Mouse (Mus musculus) telencephalon, adult 2 months (tissue): Measurements from ENCODE around the gene Cabp2.
"Not testable (repeated sequence)": the region's sequence is repeated elsewhere in the genome, so short reads cannot be mapped to it uniquely, and the experiment has no call there.

Experiments
- DNase-seq: peaks from one replicate; pipeline ENCODE4 v3.0.0-alpha.2; 2011; ENCODE audit warnings: low read depth, low spot score

Cabp2 gene

GRCm38 (mm10) chr19:4122411-4123370, 41.3 kb downstream of the Cabp2 start:
- DNase-seq, result no peak

DNA sequence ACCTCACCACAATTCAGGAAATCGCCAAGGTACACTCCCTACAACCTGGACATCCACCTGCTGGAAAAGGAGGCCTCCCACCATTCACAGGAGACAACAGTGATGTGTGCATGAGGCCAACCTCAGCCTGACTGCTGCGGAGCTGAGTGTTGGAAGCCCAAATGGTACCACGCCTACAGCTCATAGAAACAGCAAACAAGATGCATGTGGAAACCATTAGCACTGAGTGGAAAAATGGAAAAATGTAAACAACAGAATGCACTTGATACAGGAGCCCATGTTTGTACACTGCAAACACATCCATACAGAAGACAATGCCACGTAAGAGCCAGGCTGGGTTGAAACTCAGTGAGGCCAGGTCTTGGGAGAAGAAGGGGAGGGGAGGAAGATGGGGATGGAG, 43.1 kb downstream of the Cabp2 start:
- DNase-seq, result no peak

GRCm38 (mm10) chr19:4125268-4125667, 43.9 kb downstream of the Cabp2 start:
- DNase-seq, result not testable (repeated sequence)

- peak; percentile 97 for DNase-seq
Observed at GRCm38 (mm10) chr19:4125741-4126696, 44.6 kb downstream of the Cabp2 start, which contains the start of gene Aip. Gene Aip (minus strand): TSS chr19:4125858.

- no peak for DNase-seq
Observed at GRCm38 (mm10) chr19:4126759-4127495, 45.5 kb downstream of the Cabp2 start.

- no peak for DNase-seq
Observed at GRCm38 (mm10) chr19:4129462-4129861, 48.1 kb downstream of the Cabp2 start.

GRCm38 (mm10) chr19:4130106-4130505, 48.7 kb downstream of the Cabp2 start:
- DNase-seq, result no peak

DNA sequence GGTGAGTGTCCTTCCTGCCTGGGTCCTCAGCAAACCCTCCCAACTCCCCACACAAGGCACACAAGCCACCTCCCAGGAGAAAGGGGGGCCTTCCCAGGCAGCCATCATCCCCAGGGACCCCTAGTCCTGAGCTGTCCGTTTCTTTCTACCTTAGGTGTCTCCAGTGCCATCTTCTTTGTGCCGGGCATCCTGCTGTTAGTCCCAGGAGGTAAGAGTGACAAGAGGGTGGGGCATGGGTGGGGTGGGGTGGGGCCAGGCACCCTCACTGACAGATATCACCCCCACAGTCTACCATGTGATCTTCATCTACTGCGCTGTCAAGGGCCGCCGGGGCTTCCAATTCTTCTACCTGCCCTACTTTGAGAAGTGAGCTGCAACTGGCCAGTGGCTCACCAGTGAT, 49.7 kb downstream of the Cabp2 start:
- DNase-seq, result no peak

DNA sequence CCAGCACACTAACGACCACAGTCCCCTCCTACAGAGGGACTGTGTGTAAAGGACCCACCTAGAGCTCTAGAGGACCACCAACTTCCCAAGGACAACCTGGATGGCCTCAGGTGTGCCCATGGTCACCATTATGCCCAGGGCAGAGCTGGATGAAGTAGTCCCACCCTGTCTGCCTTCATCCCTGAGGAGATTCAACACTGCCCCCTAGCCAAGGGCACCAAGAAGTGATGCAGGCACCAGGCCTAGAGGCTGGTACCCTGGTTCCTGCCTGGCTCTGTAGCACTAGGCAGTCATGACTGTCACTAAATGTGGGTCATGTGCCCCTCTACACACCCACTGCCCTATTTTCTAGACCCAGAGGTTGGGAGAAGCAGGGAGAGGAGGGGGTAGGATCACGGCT, 50.4 kb downstream of the Cabp2 start:
- DNase-seq, result no peak

GRCm38 (mm10) chr19:4134354-4134753, 53.0 kb downstream of the Cabp2 start:
- no peak for DNase-seq

- not testable (repeated sequence) for DNase-seq
Observed at GRCm38 (mm10) chr19:4135229-4135962, 54.0 kb downstream of the Cabp2 start.

DNA sequence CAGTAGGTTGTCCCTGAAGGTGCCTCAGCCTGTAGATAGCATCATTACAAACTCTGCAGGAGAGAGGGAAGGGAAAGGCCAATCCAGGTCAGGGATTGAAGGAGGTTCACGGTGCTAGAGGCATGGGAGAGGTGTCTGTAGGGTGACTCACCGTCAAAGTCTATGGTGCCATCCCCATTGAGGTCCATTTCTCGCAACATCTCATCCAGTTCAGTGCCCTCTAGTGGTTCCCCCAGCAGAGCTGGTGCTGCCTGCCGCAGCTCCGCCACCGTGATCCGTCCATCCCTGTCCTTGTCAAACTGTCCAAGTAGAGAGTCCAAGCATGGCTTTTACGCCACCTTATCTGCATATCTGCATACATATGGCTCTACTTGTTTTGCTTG, 54.6 kb downstream of the Cabp2 start:
- not testable (repeated sequence) for DNase-seq

GRCm38 (mm10) chr19:4136463-4136862, 55.1 kb downstream of the Cabp2 start:
- no peak for DNase-seq
